Mouse (Mus musculus): ENCODE data around the gene Klhl7.

Gene Klhl7

DNA sequence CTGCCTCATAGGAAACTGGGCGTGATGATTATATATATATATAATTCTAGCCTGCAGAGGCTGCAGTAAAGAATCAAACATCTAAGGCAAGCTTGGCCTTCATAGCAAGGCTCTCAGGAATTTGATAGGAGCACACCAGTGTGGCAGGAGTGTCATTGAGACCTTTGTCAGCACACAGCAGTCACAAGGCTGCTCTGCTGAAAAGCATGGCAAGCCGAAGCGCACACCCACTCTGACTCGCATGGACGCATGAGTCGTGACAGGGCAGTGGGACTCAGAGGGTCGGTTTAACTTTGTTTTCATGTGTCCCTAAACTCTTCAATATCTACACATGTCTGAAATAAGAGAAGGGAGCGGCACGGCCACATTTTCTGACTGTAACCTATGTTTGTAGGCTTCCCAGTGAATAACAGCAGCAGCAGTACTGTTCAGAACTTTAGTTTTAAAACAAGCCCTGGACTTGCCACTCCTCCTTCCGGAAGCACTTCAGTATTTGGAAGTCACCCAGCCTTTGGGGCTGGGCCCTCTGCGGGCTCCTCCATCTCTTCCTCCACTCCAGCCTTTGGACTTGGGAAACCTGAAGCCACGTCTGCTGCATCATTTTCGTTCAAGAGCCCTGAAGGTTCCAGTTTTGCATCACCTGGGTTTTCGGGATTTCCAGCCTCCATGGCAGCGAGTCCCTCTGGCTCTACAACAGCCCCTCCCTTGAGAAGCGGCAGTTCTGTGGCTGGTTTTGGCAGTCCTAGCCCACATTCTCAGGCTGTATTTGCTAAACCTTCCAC, 81.3 kb downstream of the Klhl7 start:
- no peak for DNase-seq

DNA sequence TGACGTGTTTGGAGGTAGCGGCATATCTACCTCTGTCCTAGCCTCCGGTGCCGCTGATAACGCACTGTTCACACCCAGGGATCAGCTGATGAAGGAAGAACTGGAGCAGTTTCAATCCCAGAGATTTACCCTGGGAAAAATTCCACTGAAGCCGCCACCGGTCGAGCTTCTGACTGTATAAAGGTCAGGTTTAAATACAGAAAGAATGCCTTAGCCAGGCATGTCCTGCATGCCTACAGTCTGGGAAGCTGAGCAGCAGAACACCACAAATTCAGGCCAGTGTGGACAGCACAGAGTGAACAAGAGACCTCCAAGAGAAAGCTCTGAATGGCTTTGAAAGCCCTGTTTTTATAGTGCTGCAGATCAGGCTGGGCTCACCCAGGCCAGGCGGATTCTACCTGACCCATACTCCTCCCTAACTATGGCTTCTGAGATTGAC, 81.9 kb downstream of the Klhl7 start:
- no peak for DNase-seq

DNA sequence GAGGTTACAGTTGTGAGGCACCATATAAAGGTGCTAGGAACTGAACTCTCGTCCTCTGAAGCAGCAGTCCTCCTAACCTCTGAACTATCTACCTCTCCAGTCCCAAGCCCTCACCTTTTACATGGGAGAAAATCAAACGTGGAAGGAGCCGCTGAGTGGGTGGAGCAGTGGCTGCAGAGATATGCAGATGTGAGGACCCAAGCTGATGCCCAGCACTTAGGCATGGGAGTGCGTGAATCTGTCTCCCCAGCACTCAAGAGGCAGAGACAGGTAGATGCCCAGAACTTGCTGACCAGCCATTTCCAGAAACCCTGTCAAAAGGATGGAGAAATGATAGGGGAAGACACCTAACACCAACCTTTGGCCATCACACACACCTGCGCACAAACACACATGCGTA, 82.7 kb downstream of the Klhl7 start:
- DNase-seq, result no peak

DNA sequence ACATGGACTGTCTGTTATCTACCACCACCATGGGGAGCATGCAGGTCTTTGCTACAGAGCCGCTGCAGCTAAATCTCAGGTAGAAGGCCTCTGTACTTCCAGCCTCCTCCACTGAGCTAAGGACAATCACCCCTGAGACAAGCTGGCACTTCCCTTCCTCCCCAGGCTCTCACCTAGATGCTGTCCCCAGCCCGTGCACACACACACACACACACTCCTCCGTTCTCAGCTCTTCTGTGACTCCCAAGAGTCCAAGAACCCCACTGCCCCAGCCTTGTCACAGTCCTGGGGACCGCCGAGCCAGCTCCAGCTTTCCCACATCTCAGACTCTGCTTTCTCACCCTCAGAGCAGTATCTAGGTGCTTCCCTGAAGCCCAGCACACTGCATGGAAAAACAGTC, 83.6 kb downstream of the Klhl7 start:
- DNase-seq, result no peak

DNA sequence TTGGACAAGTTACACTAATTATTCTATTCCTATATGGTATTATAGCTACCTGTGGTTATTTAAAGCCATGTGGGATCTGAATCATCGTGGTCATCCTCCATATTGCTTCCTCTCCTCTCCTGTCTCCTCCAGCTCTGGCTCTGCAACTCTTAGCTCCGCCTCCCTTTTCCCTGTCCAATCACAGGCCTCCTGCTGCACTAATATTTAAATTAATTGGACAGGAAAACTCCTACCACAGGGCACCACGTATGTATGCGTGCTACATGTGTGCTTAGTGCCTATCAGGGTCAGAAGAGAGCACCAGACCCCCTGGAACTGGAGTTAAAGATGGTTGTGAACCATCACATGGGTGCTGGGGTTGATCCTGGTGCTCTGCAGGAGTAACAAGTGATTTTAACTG, 88.1 kb downstream of the Klhl7 start:
- no peak for DNase-seq

DNA sequence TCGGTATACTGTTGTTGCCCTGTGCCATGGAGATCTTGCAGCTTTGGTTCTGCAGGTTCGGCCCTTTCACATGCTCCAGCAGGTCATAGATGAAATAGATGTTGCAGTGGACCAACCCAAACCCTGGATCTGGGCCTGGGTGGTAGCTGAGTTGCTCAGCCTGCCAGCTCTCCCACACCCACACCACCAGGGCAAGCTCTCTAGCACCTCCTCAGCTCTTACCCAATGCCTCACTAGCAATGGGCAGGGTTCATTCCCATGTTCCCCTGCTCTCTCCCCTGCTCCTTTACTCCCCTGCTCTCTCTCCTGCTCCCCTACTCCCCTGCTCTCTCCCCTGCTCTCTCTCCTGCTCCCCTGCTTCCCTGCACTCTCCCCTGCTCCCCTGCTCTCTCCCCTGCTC, 91.4 kb downstream of the Klhl7 start:
- no peak for DNase-seq

DNA sequence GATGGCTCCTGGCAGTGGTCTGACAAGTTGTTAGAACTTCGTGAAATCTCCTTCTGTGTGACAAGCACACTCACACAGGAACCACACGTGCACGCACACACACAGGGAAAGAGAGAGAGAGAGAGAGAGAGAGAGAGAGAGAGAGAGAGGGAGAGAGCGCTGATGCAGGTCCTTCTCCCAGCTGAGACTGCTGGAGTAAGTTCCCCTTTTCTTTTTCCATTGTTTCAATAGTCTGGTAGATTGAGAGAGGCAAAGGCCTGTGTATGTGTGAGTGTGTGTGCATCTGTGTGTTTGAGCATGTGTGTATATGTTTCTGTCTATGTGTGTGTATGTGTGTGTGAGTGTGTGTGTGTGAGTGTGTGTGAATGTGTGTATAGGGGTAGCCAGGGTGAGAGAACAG, 100.6 kb downstream of the Klhl7 start:
- no peak for DNase-seq

DNA sequence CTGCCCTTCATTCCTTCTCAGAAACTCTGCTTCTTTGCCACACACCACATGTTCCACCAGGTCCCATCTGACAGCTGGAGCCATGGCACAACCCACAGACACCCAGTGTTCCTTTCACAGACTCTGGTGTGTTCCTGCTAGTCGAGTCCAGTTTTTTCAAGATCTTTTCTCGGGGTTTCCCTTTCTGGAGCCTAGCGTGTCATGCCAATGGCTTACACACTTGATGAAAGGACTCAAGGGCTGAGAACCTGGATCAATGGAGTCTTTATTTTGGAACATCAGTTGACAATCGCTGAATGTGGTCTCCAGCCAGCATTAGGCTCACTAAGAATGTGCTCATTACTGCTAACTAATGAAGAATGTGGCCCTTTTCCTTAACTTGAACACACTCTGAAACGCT, 102.1 kb downstream of the Klhl7 start:
- no peak for DNase-seq

DNA sequence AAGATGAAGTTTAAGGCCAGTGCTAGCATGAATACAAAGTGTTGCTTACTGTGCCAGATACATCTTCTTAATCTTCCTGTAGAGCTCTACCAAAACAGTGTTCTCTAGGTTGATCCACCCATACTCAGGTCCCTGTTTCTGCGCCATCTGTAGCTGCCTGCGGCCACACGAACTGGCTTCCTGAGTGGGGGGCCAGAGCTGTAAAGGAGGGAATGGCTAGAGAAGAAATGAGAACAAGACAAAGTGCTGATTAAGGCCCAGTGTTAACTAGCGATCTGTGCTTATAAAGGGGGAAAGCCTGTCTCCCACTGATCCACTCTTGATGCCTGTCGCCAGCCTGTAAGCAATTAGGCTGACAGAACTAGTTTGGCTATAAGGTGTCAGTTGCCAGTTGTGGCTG, 102.9 kb downstream of the Klhl7 start:
- no peak for DNase-seq

DNA sequence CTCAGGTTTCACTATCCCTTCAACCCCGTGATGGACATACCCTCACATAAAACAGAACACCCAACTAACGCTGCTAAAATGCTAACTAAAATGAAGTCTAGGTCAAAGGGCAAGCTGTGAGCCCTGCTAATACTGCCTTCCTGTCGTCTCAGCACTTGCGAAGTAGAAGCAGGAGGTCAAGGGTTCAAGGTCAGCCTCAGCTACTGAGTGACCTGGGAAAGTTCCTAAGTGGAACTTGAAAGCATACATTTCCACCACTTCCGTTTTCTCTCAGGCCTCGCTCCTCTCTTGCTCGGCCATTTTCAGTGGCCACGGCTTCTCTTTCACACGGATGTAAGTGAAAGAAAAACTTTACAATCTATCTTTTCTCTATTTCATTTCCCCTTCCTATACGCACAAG, 107.6 kb downstream of the Klhl7 start:
- DNase-seq, result no peak

DNA sequence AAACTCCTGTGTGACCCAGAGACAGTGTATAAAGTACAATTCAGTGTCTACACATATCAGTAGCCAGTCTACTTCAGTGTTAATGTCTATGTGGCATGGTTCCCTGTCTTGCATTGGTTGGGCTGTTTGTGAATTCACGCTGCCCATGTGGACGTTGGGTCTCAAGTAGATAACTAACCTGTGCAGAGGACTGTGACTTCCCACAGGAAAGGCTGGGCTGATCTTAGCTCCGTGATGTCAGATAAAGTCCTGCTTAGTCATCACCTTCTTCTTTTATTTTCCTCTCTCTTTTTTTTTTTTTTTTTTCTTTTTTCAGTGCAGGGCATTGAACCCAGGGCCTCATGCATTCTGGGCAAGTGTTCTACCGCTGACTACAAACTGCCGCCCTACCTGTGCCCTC, 108.1 kb downstream of the Klhl7 start:
- DNase-seq, result no peak

Data from cerebellum, postnatal 25 days (tissue).